Mouse (Mus musculus): ENCODE results near the gene Rcc2.

Rcc2 gene

DNA sequence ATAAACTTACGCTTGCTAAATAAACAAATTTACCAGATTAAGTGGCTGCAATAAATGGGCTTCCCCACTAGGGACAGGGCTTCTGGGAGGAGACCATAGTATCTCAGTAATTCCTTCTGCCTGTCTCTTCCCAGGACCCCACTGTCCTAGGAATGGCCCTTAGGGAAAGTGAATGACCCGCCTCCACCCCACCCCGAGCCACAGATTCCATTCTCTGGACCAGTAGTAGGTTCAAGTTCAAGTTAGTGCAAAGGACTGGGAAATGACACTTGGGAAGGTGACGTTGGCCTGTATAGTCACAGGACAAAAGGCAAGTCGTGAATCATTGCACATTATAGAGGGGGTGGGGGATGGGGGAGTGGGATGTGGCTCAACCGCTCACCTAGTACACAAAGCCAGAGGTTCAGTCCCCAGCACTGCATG is 15.4 kb upstream of the Rcc2 start:
- no peak for DNase-seq (ENCODE audit: low spot score)

DNA sequence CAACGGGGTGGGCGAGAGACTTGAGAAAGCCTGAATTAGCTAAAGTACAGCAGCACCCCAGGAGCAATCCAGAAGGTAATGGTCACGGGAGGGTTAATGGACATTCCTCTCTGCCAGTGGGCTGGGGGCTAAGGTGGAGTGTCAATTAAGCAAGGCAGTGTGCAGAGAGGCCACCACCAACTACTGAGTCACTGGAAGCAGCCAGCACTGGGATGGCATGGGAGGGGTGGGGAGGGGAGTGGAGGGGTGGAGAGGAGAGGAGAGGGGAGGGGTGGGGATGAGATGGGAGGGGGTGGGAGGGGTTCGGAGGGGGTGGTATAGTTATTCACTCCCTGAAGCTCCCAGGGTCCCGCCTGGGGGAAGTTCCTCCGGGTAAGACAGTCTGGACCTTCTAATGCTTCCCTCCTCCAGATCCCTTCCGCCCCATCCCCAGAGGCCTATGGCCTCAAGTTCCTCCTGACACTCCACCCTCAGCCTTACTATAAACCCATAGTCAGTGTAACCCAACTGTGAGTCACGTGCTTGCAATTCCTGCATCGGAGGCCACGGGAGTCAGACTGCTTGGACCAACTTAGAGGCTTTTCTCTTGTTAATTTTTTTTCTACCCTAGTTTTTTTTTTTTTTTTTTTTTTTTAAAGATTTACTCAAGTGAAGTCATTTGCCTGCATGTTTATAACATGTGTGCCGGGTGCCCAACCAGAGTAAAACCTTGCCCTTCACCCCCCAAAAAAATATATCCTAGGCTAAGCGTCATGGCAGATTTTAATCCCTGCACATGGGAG is 12.1 kb upstream of the Rcc2 start:
- no peak for DNase-seq (ENCODE audit: low spot score)

DNA sequence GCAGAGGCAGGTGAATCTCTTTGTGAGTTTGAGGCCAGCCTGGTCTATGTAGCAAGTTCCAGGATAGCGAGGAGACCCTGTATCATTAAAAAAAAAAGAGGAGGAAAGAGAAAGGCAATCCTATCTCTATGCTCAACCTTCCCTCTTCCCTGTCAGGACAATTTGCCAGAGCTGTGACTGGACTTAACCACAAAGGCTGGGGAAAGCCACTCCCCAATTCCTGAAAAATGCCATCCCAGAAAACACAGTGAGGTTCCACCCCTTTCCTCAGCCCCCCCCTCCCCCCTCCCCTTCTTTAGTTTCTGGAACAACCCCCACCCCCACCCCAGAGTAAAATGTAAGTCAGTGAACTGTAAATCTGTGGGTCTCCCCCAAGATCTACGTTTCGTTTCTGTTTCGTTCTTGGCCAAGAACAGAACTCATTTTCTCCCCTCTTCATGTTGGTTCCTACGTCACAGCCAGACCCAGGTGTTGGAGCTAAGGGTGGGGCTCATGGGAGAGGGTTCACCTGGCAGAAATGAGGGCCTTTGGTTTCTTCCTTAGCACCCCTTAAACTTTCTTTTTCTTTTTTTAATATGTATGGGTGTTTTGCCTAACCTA is 11.4 kb upstream of the Rcc2 start:
- DNase-seq (ENCODE audit: low spot score) = no peak

DNA sequence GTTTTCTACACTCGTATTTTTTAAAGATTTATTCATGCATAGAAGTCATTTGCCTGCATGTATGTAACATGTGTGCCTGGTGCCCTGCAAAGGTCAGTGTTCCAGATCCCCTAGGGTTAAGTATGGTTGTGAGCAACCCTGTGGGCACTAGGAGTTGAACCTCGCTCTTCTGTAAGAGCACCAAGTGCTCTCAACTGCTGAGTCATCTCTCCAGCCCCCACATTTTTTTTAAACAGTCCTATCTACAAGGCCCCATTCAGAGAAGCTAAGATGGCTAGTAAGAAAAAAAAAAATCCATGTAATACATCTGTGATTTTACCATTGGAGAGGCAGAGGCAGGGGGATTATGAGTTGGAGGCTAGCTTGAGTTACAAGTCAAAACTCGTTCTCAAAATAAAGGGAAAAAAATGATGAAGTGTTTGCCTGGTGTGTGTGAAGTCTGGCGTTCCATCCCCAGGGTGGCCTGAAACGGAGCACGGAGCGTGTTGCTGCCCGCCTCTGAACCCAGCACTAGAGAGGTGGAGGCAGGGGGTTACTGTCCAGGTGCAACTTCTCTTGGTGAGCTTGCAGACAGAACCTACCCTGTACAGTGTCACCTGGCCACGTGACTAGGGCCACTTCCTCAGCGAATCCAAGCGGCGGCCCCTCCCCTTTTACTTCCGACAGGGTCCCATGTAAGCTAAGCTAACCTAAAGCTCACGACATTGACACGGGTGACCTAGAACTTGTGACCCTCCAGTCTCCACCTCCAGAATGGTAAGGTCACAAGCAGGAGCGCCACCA is 10.3 kb upstream of the Rcc2 start:
- no peak for DNase-seq (ENCODE audit: low spot score)

DNA sequence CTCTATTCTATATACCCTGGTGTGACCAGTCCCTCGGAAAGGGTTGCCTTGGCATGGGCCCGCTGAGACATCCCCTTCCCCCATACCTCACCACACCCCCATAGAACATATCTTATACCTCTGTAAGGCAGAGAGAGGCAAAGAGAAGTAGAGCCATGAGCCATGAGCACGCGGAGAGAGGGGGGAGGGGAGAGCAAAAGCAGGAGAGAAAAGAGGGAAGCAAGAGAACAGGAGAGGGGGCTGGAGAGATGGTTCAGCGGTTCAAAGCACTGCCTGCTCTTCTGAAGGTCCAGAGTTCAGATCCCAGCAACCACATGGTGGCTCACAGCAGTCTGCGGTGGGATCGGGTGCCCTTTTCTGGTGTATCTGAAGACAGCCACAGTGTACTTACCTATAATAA is 8.9 kb upstream of the Rcc2 start:
- DNase-seq (ENCODE audit: low spot score) = no peak

DNA sequence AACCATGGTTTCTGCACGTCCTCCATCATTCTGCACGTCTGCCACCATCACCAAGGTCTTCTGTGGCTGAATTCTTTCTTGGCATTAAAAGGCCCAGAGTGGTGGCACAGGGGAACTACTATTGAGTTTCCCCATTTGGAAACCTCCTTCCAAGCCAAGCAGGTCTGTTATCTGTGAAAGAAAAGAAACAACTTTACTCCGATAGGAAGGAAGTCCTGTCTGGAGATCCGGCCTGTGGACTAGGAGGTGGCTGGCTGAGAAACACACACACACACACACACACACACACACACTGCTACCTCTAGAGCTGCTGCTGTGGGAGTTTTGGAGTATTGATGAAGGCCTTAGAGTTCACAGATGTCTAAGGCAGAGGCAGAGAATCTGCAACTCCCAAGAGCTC is 6.8 kb upstream of the Rcc2 start:
- no peak for DNase-seq (ENCODE audit: low spot score)

DNA sequence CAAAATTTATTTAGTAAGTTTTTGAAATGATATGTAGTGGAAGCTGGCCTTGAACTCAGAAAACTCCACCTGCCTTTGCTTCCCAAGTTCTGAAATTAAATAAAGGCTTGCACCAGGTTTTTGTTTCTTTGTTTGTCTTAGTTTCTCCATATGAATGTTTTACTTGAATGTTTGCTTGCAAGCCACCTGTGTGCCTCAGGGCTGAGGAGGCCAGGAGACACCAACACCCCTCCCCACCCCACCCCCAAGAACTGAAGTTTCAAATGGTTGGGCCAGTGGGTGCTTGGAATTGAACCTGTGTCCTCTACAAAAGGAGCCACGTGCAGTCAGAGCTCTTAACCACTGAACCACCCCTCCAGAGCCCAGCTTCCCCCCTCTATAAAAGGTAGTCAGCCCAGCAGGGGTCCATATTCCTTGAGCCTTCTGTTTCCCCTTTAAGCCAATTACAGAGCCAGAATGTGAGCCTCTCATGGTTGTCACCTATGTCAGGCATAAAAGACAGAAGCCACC is 5.7 kb upstream of the Rcc2 start:
- DNase-seq (ENCODE audit: low spot score) = no peak

DNA sequence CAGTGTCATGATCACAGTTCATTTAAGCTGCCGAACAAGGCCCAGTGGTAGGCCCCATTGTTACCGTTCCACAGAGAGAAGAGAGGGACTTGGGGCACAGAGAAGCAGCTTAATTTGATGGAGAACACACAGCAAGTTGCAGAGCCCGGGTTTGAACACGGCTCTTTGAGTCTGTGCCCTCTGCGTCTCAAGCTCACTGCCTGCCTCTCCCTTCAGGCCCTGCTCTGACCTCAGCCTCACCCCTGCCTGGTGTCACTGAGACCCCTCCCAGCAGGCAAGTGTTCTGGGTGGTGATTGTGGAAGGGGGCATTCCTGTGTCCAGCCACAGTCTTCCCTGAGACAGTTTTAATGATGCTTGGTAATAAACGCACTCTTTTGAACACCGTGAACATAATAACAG is 5.2 kb upstream of the Rcc2 start:
- no peak for DNase-seq (ENCODE audit: low spot score)

DNA sequence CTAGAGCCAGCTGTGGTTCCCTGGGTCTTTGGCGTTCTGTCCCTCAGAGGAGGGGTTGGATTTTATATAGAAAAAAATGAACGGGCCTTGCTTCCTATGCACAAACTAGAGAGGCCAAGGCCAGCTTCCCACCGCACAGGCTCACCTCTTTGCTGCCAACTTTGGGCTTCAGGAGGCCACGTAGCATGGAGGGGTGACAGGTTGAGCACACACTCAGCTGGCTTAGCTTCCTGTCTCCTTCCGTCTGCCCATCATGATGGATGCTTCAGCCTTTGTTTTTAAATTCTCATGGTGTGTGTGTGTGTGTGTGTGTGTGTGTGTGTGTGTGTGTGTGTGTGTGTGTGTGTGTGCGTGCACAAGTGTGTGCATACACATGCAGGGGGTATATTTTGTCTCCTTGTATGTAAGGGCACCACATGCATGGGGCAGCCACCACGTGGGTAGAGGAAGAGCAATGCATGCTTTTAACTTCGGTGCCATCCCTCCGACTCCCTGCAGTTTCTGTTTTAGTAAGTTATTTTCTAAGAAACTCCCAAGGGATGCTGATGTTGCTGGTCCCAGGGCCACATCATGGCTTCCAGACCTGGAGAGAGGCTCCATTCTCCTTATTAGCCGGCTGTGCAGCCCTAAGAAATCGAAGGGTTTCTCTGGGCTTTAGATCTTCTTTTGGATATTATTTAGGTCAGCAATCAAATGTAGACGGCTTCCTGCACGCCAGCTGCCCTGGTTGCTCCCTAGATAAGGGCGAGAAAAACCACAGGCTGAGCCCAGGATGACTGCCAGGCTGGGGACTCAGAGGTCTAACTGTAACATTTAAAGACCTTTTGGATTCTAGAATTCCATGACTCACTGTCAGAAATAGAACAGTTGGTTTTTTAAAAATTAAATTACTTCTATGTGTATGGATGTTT is 4.4 kb upstream of the Rcc2 start:
- no peak for DNase-seq (ENCODE audit: low spot score)

DNA sequence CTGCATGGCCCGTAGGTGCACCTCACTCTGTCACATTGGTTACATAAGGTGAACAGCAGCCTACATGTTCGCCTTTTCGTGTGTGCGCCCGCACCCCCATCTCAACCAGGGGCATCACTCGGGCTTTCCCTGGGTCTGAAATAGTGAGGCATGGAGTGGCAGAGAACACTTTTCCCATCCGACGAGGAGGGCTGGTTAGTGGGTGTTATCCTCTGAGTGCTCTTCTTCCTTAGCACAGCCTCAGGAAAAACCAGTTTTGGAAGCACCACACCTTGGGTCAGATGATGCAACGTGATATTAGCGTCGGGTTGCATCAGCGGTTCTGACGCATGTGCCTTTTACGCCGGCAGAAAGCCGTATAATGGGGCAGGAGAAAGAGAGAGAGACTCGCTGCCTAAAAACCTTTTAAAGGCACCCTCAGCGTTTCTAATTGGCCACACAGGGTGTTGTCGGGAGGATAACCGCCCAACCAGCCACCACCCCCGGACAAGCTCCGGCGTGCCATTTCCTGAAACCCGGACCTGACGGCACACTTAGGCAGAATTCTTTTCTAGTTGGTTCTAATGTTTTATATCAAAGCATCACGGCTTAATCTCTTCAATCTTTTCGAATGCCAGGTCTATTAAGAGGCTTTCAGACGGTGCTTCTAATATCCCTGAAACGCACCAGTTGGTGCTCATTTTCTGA is 757 bp upstream of the Rcc2 start:
- no peak for DNase-seq (ENCODE audit: low spot score)

DNA sequence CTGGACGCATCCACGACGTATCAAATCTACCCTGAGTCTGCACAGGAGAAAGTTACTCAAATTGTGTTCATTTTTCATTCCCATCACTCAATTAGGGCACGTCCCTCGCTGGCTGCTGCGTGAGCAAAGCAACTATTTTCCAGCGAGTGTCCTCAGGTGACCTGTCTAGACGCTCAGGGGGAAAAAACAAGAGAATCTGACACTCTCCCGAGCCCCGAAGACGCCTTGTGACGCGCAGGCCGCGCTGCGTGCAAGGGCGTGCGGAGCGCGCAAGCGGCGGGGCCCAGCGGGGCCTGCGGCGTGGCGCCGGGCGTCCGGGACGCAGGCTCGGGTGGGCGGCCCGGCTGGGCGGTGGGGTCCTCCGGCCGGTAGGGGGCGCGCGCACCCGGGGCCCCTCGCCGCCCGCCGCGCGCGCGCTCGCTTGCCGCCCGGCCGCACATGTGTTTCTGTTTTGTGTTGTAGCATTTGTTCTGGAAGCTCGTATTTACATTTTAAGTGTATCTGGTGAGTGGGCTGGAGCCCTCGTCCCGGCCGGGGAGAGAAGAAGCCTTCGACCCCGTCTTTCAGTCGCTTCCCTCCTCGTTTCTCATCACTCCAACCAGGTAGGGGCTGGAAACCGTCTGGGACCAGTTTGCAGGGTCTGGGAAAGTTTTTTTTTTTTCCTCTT is 841 bp downstream of the Rcc2 start:
- DNase-seq (ENCODE audit: low spot score) = no peak

DNA sequence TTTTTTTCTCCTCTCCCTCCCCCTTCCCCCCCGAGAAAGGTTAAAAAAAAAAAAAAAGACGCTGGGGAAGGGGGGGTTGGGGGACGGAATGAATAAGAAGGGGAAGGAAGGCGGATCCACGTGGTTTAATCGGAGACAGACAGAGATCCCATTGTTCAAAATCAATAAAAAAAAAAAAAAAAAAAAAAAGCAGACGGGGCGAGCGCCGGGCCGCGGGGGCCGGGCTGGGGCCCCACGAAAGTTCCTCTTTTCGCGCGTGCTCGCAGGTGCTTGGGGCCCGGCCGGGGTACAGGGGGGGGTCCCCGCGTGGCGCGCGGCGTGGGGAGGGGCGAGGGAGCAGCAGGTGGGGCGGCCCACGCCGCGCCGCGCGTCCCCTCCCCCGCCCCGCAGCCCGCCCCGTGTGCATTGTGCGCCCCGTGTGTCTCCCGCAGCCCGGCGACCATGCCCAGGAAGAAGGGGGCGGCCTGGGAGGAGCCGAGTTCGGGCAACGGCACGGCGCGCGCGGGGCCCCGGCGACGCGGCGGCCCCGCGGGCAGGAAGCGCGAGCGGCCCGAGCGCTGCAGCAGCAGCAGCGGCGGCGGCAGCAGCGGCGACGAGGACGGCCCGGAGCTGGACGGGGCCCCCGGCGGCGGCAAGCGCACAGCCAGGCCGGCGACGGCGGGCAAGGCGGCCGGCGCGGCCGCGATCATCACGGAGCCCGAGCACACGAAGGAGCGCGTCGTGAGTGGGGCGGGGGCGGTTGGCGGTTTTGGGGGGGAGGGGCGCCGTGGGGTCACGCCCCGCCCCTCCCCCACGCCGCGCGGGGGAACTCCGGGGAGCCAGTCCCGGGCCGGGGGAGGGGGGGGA is 1.6 kb downstream of the Rcc2 start:
- DNase-seq (ENCODE audit: low spot score) = no peak

DNA sequence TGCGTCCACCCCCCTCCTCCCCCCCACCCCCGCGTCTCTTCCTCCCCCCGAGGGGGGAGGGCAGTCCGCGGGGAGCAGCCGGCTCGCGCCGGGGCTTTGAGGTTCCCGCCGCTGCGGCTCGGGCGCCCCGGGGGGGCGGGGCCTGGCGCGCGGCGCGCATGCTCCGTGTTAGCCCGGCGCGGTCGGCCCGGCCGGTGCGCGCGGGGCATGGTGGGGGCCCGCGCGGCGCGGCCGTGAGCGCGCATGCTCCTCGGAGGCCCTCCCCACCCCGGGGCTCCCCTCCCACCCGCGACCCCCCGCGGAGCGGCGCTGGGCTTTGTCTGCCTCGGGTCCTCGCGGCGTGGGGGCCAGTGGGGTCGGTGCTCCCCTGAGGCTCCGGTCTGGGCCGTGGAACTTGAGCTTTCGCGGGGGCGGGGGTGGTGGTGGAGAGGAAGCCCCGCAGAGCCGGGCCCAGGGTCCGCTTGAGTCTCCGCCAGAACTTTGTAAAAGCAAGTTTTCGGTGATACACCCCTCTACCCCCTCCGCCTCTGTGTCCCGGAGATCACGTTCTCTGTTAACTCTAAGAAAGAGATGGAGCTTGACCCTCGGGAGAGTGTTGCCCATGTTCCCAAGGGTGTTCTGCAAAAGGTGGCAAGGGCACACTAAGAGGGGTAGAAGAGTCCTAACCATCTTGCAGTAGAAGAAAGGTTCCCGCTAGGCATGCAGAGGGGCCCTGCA is 2.4 kb downstream of the Rcc2 start:
- DNase-seq (ENCODE audit: low spot score) = no peak

DNA sequence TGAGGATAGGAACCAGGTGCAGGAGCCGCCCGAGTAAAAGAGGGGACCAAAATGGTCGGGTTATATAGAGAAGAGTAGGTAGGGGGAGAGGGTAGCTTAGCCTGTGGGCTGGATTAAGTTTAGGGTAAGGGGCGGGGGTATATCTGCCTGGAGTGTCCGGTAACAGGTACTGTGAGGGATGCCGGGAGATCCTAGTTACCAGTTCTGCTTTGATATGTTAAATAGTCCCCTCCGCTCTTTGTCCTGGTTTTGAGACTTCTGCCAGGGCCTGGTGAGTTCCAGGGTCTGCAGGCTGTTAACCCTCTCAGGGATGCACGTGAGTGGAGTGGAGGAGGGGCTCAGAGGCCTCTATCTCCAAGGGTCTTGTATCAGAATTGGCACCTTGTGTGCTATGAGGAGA is 3.3 kb downstream of the Rcc2 start:
- no peak for DNase-seq (ENCODE audit: low spot score)

DNA sequence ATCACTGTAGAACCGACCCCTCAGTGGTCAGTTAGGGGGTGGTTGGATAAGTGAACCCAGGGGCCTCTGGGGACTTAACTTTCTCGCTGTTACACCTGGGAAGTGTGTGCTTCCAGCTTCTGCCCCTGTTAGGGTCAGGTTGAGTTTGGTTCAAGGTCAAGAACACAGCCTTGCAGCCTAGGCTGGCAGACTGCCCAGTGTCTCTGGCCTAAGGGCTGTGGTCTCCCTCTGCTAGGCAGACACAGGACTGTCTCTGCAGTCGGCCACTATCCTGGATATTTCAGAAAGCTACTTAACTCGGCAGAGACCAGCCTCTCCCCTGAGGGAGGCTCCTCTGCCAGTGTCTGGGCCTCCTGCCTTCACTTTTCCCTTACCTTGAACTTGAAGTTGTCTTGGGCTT is 3.8 kb downstream of the Rcc2 start:
- no peak for DNase-seq (ENCODE audit: low spot score)

DNA sequence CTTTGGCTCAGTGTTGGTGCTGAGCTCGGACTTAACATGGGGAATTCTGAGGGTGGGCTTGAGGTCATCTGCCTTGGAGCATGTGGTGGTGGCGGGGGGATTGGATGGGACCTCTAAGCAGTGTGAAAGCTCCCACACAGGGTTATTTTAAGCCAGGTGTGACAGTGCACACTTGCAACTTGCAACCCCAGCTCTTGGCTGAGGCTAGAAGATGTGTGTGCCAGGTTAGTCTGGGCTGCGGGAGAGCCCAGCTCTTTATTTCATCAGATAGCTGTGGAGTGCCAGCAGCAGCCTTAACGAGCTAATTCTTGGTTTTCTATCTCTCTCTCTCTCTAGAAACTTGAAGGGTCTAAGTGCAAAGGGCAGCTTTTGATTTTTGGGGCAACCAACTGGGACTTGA is 7.3 kb downstream of the Rcc2 start:
- no peak for DNase-seq (ENCODE audit: low spot score)

DNA sequence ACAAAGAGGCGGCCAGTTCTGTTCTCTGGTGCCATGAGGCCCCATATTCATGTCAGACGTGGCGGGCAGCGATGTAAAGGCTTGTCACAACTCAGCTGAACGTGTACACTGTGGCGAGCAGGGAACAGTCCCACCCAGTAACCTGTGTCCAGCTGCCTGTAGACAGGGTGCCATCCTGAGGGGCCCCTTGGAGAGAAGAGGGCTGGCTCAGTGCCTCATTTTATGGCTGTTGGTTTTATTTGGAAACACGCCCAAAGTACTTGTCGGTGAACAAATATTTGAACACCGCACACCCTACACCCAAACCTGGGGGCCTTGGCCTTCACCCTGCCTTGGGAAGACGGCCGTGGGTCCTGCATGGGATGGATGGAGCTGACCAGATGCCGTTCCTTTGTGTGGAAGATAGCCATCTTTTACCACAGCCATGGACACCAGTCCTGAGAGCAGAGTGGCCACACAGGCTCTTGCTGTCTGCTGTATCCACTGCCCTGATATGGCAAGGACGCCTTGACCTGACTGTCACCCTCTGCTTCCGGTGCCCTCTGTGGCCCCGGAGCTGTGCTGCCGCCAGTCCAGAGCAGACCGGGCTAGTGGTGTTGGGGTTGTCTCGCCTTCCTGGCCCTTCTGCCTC is 8.1 kb downstream of the Rcc2 start:
- DNase-seq (ENCODE audit: low spot score) = no peak

DNA sequence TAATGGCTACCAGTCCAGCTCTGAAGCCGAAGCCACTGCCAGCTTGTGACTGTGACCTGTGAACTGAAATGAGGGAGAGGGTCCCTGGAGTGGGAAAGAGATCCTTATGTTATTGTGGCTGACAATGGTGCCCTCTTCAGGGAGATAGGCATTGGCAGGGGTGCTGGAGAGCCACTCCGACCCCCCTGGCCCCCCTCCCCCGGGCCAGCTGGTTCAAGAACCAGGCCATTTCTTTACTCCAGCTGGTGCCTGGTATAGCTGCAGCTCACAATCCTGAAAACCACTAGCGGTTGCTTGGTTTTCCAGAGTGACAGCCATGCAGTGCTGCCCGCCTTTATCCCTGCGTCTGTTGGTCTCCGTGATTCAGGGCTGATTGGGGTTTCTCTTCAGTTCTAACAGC is 8.8 kb downstream of the Rcc2 start:
- DNase-seq (ENCODE audit: low spot score) = no peak

DNA sequence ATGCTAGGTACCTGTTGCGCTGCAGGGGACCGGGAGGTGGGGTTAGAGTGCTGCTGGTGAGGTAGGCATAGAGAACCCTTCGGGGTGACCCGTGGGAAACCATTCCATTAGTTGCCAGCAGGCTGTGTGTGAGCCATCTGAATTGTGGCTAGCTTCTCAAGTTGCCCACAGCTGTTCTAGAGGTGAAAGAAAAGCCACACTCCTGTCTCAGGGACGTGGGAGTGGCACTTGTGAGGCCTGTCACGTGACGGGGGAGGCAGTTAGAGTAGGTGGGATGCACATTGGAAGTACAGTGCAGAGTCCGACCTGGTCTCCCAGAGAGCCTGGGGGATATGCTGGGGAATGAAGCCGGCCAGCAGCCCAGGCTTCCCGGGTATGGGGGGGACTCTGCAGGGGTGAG is 9.3 kb downstream of the Rcc2 start:
- no peak for DNase-seq (ENCODE audit: low spot score)

Data from urinary bladder, postnatal 10 days (tissue).